Mouse (Mus musculus): ENCODE measurements at regions not wholly inside any gene's neighbourhood (a gene's known extent, or its start where the extent isn't known, plus 50 kb on each side); places are given as distances from the start of the nearest gene placed in this dataset.
A peak's percentile ranks its signal among the peaks of the same experiment; 100 is the strongest.

DNA sequence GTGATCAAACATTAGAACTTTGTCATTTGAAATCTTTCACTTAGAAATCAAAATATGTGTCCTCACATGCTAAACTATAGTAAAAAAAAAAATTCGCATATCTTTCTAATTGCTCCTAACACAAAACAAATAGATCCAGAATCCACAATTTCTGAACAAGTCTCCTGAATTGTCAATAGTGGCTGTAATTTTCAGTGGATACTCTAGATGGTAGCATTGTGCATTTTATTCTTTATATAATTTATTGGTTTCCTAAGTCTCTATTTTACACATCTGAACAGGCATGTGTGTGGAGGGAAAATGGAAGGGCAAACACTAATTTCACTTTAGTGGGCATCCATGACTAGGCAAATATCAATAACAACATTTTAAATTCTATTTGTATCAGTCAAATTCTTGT lies 63.7 kb upstream of the Tnmd start:
- DNase-seq (ENCODE audit: low spot score in 2 of 2): no peak

DNA sequence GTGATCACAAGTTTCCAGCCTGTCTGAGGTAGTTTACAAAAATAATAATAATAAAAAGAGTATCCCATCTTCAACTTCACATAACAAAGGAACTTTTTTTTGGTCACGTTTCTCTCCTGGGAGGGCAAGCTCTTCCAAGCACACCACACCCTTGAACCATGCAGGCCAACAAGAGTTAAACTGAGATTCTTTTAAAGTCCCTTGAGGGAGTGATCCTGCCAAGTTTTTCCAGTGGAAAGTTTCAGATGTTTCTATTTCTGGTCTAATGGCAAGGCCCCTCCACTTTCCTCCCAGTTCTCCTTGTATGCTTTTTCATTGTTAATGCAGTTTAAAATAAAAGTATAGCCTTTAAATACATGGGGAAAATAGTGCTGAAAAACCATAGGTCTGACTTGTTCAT lies 65.2 kb upstream of the Pcdh19 start:
- no peak for DNase-seq (ENCODE audit: low spot score in 2 of 2)

DNA sequence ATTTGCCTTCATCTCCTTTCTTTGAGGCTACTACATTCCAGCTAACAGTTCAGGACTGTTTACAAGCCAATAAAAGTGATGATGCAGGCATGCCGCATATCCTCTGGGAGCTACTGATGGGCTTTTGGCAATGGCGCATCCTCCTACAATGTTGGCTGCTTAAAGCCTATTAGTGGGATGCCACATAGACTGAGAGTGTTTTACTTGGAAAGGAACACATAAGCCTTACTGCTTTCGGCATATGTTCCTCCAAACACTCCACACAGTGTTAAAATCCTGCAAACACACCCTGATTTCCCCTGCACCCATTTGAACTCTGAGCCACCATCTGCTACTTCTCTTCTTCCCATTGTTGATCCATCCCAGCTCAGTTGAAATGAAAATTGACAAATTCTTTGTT lies 63.4 kb upstream of the Pcdh19 start:
- DNase-seq (ENCODE audit: low spot score in 2 of 2): peak in 1 of 2 experiments; percentile 17

DNA sequence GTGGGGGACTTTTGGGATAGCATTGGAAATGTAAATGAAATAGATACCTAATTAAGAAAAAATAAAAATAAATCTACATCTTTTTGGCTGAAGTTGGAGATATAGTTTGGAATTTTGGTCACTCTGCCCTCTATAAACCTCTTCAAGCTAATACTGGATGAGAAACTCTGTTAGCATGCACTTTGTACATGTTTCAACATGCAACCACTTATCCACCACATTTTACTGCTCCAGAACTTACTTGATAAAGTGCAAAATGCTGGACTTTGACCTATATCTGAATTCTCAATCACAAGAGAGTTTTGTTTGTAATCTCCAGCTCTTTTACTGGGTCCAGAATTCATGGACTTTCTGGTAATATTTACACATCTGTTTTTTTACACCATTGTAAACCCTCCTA lies 54.7 kb upstream of the Pcdh19 start:
- no peak for DNase-seq (ENCODE audit: low spot score in 2 of 2)

DNA sequence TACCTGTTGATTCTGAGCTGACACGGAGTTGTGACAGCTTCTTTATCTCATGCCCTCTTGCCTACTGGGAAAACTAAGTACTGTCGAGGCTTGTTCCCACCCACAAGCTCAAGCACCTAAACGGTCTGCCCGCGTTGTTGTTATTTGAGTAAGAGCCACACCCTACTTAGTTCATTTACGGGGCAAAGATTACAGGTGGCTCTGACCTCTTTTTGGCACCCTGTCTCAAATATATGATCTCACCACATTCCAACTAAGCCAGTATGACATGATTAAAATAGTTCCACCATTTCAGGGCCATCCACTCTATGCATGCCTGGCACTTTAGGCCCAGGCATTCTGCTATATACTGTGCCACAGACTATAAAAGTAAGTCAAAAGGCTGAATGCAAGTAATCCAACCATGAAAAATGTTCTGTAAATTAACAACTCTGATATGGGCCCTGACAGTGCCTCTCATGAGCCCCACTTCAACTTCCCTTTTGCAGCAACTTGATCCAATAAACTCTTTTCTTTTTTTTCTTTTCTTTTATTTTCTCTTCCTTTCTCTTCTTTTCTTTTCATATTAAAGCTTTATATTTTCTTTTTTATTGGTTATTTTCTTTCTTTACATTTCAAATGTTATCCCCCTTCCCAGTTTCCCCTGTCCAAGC lies 50.3 kb upstream of the Pcdh19 start:
- no peak for DNase-seq (ENCODE audit: low spot score in 2 of 2)
